ENCODE assay signal across 11 mouse cellular contexts in the genomic region with DNA sequence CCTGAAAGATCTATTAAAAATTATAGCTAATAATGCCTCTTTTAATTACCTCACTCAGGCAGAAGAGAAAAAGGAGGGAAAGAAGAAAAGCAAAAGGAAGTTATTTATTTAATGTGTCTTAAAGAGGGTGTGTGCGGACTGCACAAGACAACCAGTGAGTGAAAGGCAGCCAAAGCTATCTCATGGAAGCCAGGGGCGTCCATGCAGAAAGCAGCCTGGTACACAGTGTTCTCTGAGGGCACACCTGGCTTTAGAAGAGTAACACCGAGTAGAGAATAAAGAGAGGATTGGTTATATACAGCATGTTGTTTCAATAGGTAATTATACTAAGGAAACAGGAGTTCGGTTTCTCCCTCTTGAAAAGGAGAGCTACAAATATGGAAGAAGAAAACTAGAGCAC.
"Had no signal": no experiment of that assay in that cellular context is flagged by ENCODE, and none has a peak within 500 bp of the region (broad histone marks: within the 10 kb centered on the region; RNA-seq: fewer than 3 reads in every experiment).

No protein-coding gene starts in this region.

- H3K27ac ChIP-seq: intestine, embryonic 15.5 days; limb, embryonic 13.5 days; liver, embryonic 14.5 days; midbrain, embryonic 13.5 days had no signal

- ATAC-seq: intestine, embryonic 15.5 days; midbrain, embryonic 13.5 days had no signal

- H3K36me3 ChIP-seq: intestine, embryonic 15.5 days; limb, embryonic 13.5 days; midbrain, embryonic 13.5 days; neural tube, embryonic 15.5 days had no signal

- H3K27me3 ChIP-seq: intestine, embryonic 15.5 days; limb, embryonic 13.5 days; midbrain, embryonic 13.5 days; neural tube, embryonic 15.5 days had no signal

- H3K9me3 ChIP-seq: intestine, embryonic 15.5 days; limb, embryonic 13.5 days; midbrain, embryonic 13.5 days; neural tube, embryonic 15.5 days had no signal

- H3K9ac ChIP-seq: liver, embryonic 14.5 days had no signal

- DNase-seq: left cerebral cortex, postnatal 4 days; lung, adult 18-20 months; right cerebral cortex, adult 18-20 months; right cerebral cortex, postnatal 25 days; thymus, adult 18-20 months; thymus, postnatal 36 days had no signal
